Mouse (Mus musculus) cortical plate, adult 2 months (tissue): ENCODE results near the gene Poc1b. TPM values are rescaled to one million over a fixed set of nuclear protein-coding genes. Genes with fewer than 3 reads are reported as not detected.
"Not testable (repeated sequence)": the region's sequence is repeated elsewhere in the genome, so short reads cannot be mapped to it uniquely, and the experiment has no call there.

Experiments used
- H3K27ac ChIP-seq: fragments of 200-500 bp; 2 replicates; pipeline ENCODE4 v1.5.1; 2012; ENCODE audit warnings: low read length, control low read depth, inconsistent platforms; ENCODE audit not compliant: insufficient read depth
- H3K4me1 ChIP-seq: fragments of 200-500 bp; 2 replicates; pipeline ENCODE4 v1.6.1; 2011; ENCODE audit warnings: low read length; ENCODE audit not compliant: control insufficient read depth, insufficient read depth
- H3K4me3 ChIP-seq: fragments of 200-500 bp; 2 replicates; pipeline ENCODE4 v1.5.1; 2011; ENCODE audit warnings: mild to moderate bottlenecking, low read length, control low read depth; ENCODE audit not compliant: insufficient read depth
- CTCF ChIP-seq: fragments of 200-500 bp; IDR thresholded peaks from 2 replicates; pipeline ENCODE4 v1.5.1; 2011; ENCODE audit warnings: mild to moderate bottlenecking, control low read depth, low read length; ENCODE audit not compliant: insufficient read depth; ENCODE audit errors: extremely low read depth
- POLR2A ChIP-seq: fragments of 200-500 bp; IDR thresholded peaks from 2 replicates; pipeline ENCODE4 v1.6.1; 2011; ENCODE audit warnings: mild to moderate bottlenecking, low read length, control low read depth; ENCODE audit not compliant: insufficient read depth; ENCODE audit errors: extremely low read depth
- polyA plus RNA-seq: library from polyadenylated mRNA; depleted of rRNA; stranded (reverse); fragments of >200 nt; gene quantifications from 2 replicates; pipeline ENCODE4 v1.2.3, GENCODE M21; 2012

Poc1b gene
- polyA plus RNA-seq, 1 experiment: 11.2 TPM

DNA sequence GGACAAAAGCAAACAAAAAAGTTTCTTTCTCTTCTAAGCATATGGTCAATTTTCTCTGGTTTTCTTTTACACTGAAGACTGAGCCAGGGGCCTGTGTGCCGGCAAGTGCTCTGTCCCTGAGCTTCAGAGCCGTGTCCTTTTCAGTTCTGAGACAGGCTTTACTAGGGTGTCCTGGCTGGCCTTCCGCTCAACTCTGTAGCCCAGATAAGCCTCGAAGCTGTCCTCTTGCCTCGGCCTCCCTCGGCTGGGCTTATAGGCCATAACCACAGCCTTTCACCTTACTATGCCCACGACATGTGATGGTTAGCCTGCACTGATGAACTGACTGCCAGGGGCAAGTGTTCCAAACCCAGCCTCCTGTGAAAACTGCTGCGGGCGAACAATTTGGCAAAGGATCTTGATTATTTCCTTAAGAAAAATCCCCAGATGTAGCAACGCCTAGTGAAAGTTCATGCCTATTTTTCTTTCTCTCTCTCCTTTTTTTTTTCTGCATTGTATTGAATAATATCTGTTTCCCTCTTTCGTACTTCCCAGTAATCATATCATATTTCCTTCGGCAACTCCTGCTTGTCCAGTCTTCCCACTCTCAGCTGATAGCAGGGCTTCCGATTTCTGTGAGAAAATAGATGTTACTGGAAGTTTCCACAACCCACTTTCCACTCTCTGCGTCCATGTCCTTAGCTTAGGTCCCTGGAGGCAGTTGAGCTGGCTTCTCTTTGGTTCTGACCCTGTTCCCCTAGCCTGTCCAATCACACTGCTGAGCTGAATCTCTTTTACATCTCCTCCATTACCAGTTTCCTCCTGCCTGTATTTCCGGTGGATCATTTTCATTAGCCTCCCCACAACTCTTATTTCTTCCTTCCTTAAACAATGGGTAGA is 107.8 kb downstream of the Poc1b start:
- TF ChIP-seq CTCF (no peak), POLR2A (no peak)
- no peaks in the 10 kb centered on the region for H3K4me1 ChIP-seq
- H3K4me3 ChIP-seq: no peak overlapping the region
- no peak overlapping the region for H3K27ac ChIP-seq

GRCm38 (mm10) chr10:99216570-99216969 is 109.7 kb downstream of the Poc1b start:
- H3K4me1 ChIP-seq, H3K4me3 ChIP-seq, H3K27ac ChIP-seq: not testable (repeated sequence)

- peaks cover 4% of the 10 kb centered on the region for H3K4me1 ChIP-seq
- TF ChIP-seq CTCF (no peak), POLR2A (no peak)
- H3K4me3 ChIP-seq: no peak overlapping the region
- no peak overlapping the region for H3K27ac ChIP-seq
These were observed 114.7 kb downstream of the Poc1b start for GRCm38 (mm10) chr10:99221540-99221939.

DNA sequence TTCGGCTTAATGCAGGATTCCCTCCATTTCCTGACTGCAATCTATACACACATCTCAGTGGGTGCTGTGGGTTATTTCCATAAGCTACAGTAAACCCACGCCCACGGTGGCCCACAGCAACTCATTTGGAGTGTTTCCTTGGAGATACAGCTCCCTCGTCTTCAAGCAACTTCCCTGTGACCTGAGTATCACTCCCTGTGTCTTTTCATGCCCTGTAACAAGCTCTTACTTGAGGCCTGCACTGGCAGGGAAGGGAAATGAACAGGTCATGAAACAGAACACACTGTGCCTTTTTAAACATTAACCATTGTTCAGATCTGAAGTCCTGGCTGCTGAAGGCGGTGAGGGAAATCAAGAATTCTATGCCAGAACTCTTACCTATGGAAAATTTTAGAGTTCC is 115.9 kb downstream of the Poc1b start:
- TF ChIP-seq CTCF (no peak), POLR2A (no peak)
- no peak overlapping the region for H3K4me3 ChIP-seq
- H3K27ac ChIP-seq: no peak overlapping the region
- H3K4me1 ChIP-seq: peaks cover 4% of the 10 kb centered on the region

DNA sequence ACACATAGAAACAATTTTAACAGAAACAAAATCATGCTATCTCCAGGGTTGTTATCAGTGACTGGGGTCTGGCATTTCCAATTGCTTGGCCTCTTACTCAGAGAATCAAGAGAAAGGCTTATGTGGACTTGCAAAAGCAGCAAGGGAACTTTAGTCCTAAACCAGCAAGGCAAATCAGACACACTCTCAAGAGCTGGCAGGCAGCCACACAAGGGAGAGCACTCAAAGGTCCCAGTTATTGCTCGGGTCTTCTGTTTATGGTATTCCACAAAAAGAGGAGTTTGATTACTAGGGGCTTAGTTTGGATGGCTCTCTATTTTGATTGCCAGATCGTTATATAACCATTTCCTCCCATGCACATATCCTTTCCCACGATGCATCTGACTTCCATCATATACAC is 117.4 kb downstream of the Poc1b start:
- no peak overlapping the region for H3K4me3 ChIP-seq
- H3K27ac ChIP-seq: no peak overlapping the region
- H3K4me1 ChIP-seq: peaks cover 7% of the 10 kb centered on the region
- no peak for TF ChIP-seq POLR2A
- TF ChIP-seq CTCF: no peak

- Histone ChIP-seq H3K4me1 (peaks cover 7% of the 10 kb centered on the region), H3K27ac (no peak overlapping the region), H3K4me3 (no peak overlapping the region)
- TF ChIP-seq POLR2A (no peak), CTCF (no peak)
These were observed 119.9 kb downstream of the Poc1b start for GRCm38 (mm10) chr10:99226782-99227181.

DNA sequence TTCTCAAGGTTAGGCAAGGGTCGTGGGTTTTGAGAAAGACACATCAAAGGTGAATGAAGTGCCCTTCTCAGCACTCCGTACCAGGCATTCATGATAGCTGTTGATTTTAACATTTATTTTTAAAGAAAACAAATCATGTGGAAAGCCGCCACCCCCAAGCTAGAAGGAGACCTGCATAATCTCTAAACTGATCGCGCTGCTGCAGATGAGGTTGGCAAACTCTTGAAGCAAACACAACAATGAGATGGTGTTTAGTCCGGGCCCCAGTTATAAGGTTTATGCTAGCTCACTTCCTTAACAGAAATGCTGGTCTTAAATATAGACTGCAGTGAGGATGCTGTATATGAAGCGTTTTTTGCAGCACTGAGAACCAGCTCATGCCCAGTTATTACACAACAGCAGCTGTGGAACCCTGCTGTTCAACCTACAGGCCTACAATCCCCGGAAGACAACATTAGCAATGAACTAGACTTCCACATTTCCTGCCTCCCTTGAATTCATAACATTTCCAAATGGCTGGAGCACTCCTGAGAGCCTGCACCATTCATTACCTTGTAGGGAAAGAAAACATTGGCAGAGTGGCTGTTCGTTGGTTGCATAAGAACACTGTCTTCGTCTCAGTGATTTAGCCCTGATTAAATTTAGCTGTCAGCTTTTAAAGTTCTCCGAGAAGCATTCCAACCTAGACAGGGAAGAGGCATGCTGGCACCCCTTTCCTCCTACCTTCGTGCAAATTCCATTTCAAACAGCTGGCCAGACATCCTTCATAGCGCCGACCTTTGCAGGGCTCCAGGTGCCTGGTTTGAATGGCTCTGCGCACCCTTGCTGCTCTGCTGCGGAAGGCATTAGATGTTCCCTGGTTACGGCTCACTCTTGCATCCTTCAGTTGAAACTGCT is 121.4 kb downstream of the Poc1b start:
- Histone ChIP-seq H3K4me3 (no peak overlapping the region), H3K27ac (peak overlapping the region; percentile 53), H3K4me1 (peaks cover 4% of the 10 kb centered on the region; the same call in 1 of the 2 replicates)
- TF ChIP-seq CTCF (no peak), POLR2A (no peak)

GRCm38 (mm10) chr10:99229031-99229684 is 122.3 kb downstream of the Poc1b start:
- Histone ChIP-seq H3K27ac (no peak overlapping the region), H3K4me1 (peaks cover 4% of the 10 kb centered on the region; the same call in 1 of the 2 replicates), H3K4me3 (no peak overlapping the region)
- TF ChIP-seq CTCF: no peak
- TF ChIP-seq POLR2A: no peak

DNA sequence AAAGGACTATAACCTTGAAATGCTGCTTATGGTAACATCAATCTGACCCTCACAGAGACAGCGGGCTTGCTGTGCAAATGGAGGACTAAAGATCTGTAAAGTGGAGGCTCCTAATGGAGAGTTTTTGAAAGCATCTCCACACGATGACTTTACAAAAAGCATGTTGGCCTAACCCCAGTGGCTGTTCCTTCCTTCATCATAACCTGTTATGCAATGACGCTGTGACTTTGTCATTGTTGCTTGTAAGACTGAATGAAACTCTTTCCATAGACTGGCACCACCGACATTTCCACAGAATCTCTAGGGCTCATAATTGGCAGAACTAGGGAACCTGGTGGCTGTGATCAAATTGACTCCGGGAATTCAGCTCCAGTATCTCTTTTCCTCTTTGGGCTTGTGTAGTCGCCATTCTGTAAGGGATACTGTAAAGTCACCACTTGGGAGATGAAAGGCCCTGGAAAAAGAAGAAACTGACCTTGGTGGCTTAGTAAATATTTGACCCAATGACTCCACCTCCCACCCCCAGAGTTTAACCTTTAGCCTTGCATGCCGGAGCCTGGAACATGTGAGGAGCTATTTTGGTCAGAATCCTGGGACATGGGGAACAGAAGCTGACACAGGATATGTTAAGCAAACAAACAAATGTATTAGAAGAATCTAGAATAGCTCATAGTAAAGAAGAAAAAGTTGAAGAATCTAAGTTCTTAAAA is 125.8 kb downstream of the Poc1b start:
- Histone ChIP-seq H3K27ac (no peak overlapping the region), H3K4me3 (no peak overlapping the region), H3K4me1 (peaks cover 5% of the 10 kb centered on the region; the same call in 1 of the 2 replicates)
- TF ChIP-seq CTCF: no peak
- no peak for TF ChIP-seq POLR2A
